ENCODE assay signal across 8 mouse cellular contexts in genomic region chr4:136052060-136052459, GRCm38 (mm10). TPM values are rescaled to one million over a fixed set of nuclear protein-coding genes. Genes with fewer than 3 reads are reported as not detected.
DNase-seq lines count a peak whose midpoint lies in the region; ATAC-seq and TF ChIP-seq lines count a peak whose summit lies in the region.

No protein-coding gene starts in this region.

- H3K27me3 ChIP-seq in neural tube, embryonic 12.5 days (replicated peaks) = no peaks in the 10 kb centered on the region

- DNase-seq in layer of hippocampus, adult 2 months (ENCODE audit: low spot score in 2 of 2) = no peak
- DNase-seq in layer of hippocampus, adult 9-11 months = no peak
- peak; percentile 41 for DNase-seq in induced T-regulatory cell, adult 2 months (ENCODE audit: low read depth)
- no peak for DNase-seq in adrenal gland, postnatal 10 days
- no peak for DNase-seq in urinary bladder, postnatal 4 days (ENCODE audit: low spot score in 2 of 2)
- DNase-seq in cerebellum, adult 9-10 months = no peak

- ATAC-seq in neural tube, embryonic 12.5 days (ENCODE audit: low FRiP score, low read depth) = no peak

- H3K27ac ChIP-seq in layer of hippocampus, adult 2 months = peak overlapping the region; percentile 96; the same call in 1 of the 2 replicates
- peak overlapping the region; percentile 79; the same call in 1 of the 2 replicates for H3K27ac ChIP-seq in brown adipose tissue, adult 24 weeks (replicated peaks; ENCODE audit: low read depth, low read length)
- H3K27ac ChIP-seq in neural tube, embryonic 12.5 days = no peak overlapping the region

- WGBS in neural tube, embryonic 12.5 days = 3% methylated on average over 3 of the region's 3 CpGs

- H3K9me3 ChIP-seq in neural tube, embryonic 12.5 days = no peaks in the 10 kb centered on the region

- H3K4me1 ChIP-seq in brown adipose tissue, adult 24 weeks (ENCODE audit: control insufficient read depth, insufficient read depth, insufficient read length, low read length) = peaks cover 9% of the 10 kb centered on the region
- H3K4me1 ChIP-seq in neural tube, embryonic 12.5 days = peaks cover 18% of the 10 kb centered on the region

- H3K9ac ChIP-seq in neural tube, embryonic 12.5 days = peak overlapping the region; percentile 97

- H3K36me3 ChIP-seq in neural tube, embryonic 12.5 days = peaks cover 43% of the 10 kb centered on the region

- TF ChIP-seq CTCF in layer of hippocampus, adult 2 months (conservative IDR thresholded peaks at IDR 0.05) = no peak

- peak overlapping the region; percentile 95 for H3K4me2 ChIP-seq in neural tube, embryonic 12.5 days (replicated peaks)

- H3K4me3 ChIP-seq in layer of hippocampus, adult 2 months = peak overlapping the region; percentile 98
- peak overlapping the region; percentile 95 for H3K4me3 ChIP-seq in brown adipose tissue, adult 24 weeks (ENCODE audit: insufficient read depth, low read depth, low read length)
- H3K4me3 ChIP-seq in neural tube, embryonic 12.5 days = peak overlapping the region; percentile 97

RNA-seq across cellular contexts. Expression of gene Rpl11, which starts 1.2 kb away (rescaled TPM):
- total RNA-seq in layer of hippocampus, adult 2 months (2021) = 100 to 1,000 TPM; 291 to 317 TPM
- 772 and 1,311 TPM in 2 replicates for polyA plus RNA-seq in brown adipose tissue, adult 24 weeks (2012; ENCODE audit: insufficient read depth, insufficient read length, missing spikeins)
- 293 and 294 TPM in 2 replicates for polyA plus RNA-seq in neural tube, embryonic 12.5 days (2016; fragmentation: Nextera tagmentation; extraction: Ambion mirVana)
- total RNA-seq in adrenal gland, postnatal 10 days (2021) = 100 to 1,000 TPM; 633 to 663 TPM

RNA-seq across cellular contexts. Expression of gene Eloa, which starts 30.5 kb away (rescaled TPM):
- 10 to 100 TPM; 27.3 to 28.5 TPM for total RNA-seq in layer of hippocampus, adult 2 months (2021)
- polyA plus RNA-seq in brown adipose tissue, adult 24 weeks (2012; ENCODE audit: insufficient read depth, insufficient read length, missing spikeins) = 28.3 and 33.8 TPM in 2 replicates
- polyA plus RNA-seq in neural tube, embryonic 12.5 days (2016; fragmentation: Nextera tagmentation; extraction: Ambion mirVana) = 32.1 and 35.0 TPM in 2 replicates
- total RNA-seq in adrenal gland, postnatal 10 days (2021) = 10 to 100 TPM; 40.5 to 41.8 TPM
